Mouse (Mus musculus) embryonic facial prominence, embryonic 11.5 days (tissue): ENCODE results near the gene Pjvk. TPM values are rescaled to one million over a fixed set of nuclear protein-coding genes. Genes with fewer than 3 reads are reported as not detected.

Experiments
- ATAC-seq: fragments of 200-750 bp; cut with Nextera tagmentation; replicated peaks from 2 replicates; pipeline ENCODE4 v1.8.0; 2017; ENCODE audit warnings: low read depth; ENCODE audit not compliant: insufficient number of reproducible peaks, low FRiP score, low TSS enrichment
- DNase-seq: peaks from one replicate; pipeline ENCODE4 v3.0.0-alpha.2; 2015; ENCODE audit warnings: low spot score
- H3K27ac ChIP-seq: fragments of 300-500 bp; sonication (generic); replicated peaks from 2 replicates; pipeline ENCODE4 v1.5.1; 2014; ENCODE audit warnings: mild to moderate bottlenecking, low read depth, low read length, control low read depth
- H3K27me3 ChIP-seq: fragments of 300-500 bp; sonication (generic); 2 replicates; pipeline ENCODE4 v1.6.1; 2014; ENCODE audit warnings: mild to moderate bottlenecking, low read length, moderate library complexity, mixed read lengths; ENCODE audit not compliant: control insufficient read depth, insufficient read depth
- H3K36me3 ChIP-seq: fragments of 300-500 bp; sonication (generic); replicated peaks from 2 replicates; pipeline ENCODE4 v1.6.1; 2014; ENCODE audit warnings: low read depth, mild to moderate bottlenecking, low read length, moderate library complexity, mixed read lengths; ENCODE audit not compliant: control insufficient read depth, insufficient read depth
- H3K4me1 ChIP-seq: fragments of 300-500 bp; sonication (generic); 2 replicates; pipeline ENCODE4 v1.6.1; 2014; ENCODE audit warnings: low read length, mixed read lengths; ENCODE audit not compliant: control insufficient read depth, insufficient read depth
- H3K4me2 ChIP-seq: fragments of 300-500 bp; sonication (generic); 2 replicates; pipeline ENCODE4 v1.6.1; 2014; ENCODE audit warnings: low read depth, mild to moderate bottlenecking, control low read depth, low read length, moderate library complexity
- H3K4me3 ChIP-seq: fragments of 300-500 bp; sonication (generic); 2 replicates; pipeline ENCODE4 v1.5.1; 2014; ENCODE audit warnings: low read depth, low read length, control low read depth
- H3K9ac ChIP-seq: fragments of 300-500 bp; sonication (generic); replicated peaks from 2 replicates; pipeline ENCODE4 v1.6.1; 2014; ENCODE audit warnings: mild to moderate bottlenecking, control low read depth, low read length
- H3K9me3 ChIP-seq: fragments of 300-500 bp; sonication (generic); replicated peaks from 2 replicates; pipeline ENCODE4 v1.6.1; 2016; ENCODE audit warnings: mild to moderate bottlenecking, low read length, inconsistent platforms, mixed read lengths; ENCODE audit not compliant: control insufficient read depth
- WGBS: fragments of 180-500 bp; shearing (Covaris S2); extraction: QIAGEN DNeasy Blood & Tissue Kit; methylation state at CpG from one replicate; pipeline ENCODE4 v1.1.7; 2014; 5-methylcytosine and 5-hydroxymethylcytosine counted together
- polyA plus RNA-seq: library from polyadenylated mRNA; unstranded; fragments of >200 nt; fragmentation: Nextera tagmentation; extraction: Ambion mirVana; gene quantifications from 2 replicates; pipeline ENCODE4 v1.2.1, GENCODE M21; 2014

Pjvk gene
- polyA plus RNA-seq, 1 experiment from 2014 or later: 0.93 TPM

GRCm38 (mm10) chr2:76702188-76702587 lies 53.9 kb downstream of the Pjvk start:
- ATAC-seq (no peak), DNase-seq (no peak)
- no peaks in the 10 kb centered on the region for H3K4me1 ChIP-seq
- no peaks in the 10 kb centered on the region for H3K9me3 ChIP-seq
- no peaks in the 10 kb centered on the region for H3K36me3 ChIP-seq
- no peaks in the 10 kb centered on the region for H3K27me3 ChIP-seq
- H3K9ac ChIP-seq: no peak overlapping the region
- H3K27ac ChIP-seq: no peak overlapping the region
- WGBS: 91% methylated on average over 3 of the region's 3 CpGs
- H3K4me2 ChIP-seq: no peak overlapping the region
- H3K4me3 ChIP-seq: no peak overlapping the region

- ATAC-seq (no peak), DNase-seq (no peak)
- Histone ChIP-seq H3K4me3 (no peak overlapping the region), H3K27me3 (no peaks in the 10 kb centered on the region), H3K27ac (no peak overlapping the region), H3K36me3 (no peaks in the 10 kb centered on the region), H3K9ac (no peak overlapping the region), H3K4me1 (no peaks in the 10 kb centered on the region), H3K9me3 (no peaks in the 10 kb centered on the region), H3K4me2 (no peak overlapping the region)
- WGBS: 79% methylated on average over 5 of the region's 5 CpGs
Observed at GRCm38 (mm10) chr2:76702751-76703150, 54.5 kb downstream of the Pjvk start.

- Histone ChIP-seq H3K4me2 (no peak overlapping the region), H3K36me3 (no peaks in the 10 kb centered on the region), H3K9me3 (no peaks in the 10 kb centered on the region; the same call in none of the 2 replicates), H3K4me1 (no peaks in the 10 kb centered on the region), H3K27me3 (no peaks in the 10 kb centered on the region), H3K9ac (no peak overlapping the region), H3K27ac (no peak overlapping the region), H3K4me3 (no peak overlapping the region)
- WGBS: 90% methylated on average over 13 of the region's 13 CpGs
- DNase-seq: no peak
- ATAC-seq: no peak
Observed at GRCm38 (mm10) chr2:76705655-76706054, 57.4 kb downstream of the Pjvk start.

Other genes with a start within 250 kb of the Pjvk start
- 10.7 and 11.8 TPM in 2 replicates for gene Osbpl6, start 242.0 kb upstream of the Pjvk start, polyA plus RNA-seq
- gene Prkra, start 461 bp upstream of the Pjvk start, polyA plus RNA-seq: 102 and 103 TPM in 2 replicates
- 42.6 and 45.8 TPM in 2 replicates for gene Fkbp7, start 24.6 kb downstream of the Pjvk start, polyA plus RNA-seq
- gene Plekha3, start 26.8 kb downstream of the Pjvk start, polyA plus RNA-seq: 11.7 and 15.6 TPM in 2 replicates